Mouse (Mus musculus) small intestine, adult 2 months (tissue): ENCODE data around the gene Ephx1.

ENCODE experiments used
- CTCF ChIP-seq: fragments of 200-500 bp; IDR thresholded peaks from 2 replicates; pipeline ENCODE4 v1.5.1; 2012; ENCODE audit warnings: low read depth, mild to moderate bottlenecking, control low read depth, inconsistent platforms, low read length, moderate library complexity, mixed read lengths; ENCODE audit not compliant: insufficient replicate concordance, insufficient read length; ENCODE audit errors: extremely low read depth
- POLR2A ChIP-seq: fragments of 200-500 bp; IDR thresholded peaks from 2 replicates; pipeline ENCODE4 v1.6.1; 2012; ENCODE audit warnings: low read depth, mild to moderate bottlenecking, control low read depth, inconsistent platforms, low read length, moderate library complexity

DNA sequence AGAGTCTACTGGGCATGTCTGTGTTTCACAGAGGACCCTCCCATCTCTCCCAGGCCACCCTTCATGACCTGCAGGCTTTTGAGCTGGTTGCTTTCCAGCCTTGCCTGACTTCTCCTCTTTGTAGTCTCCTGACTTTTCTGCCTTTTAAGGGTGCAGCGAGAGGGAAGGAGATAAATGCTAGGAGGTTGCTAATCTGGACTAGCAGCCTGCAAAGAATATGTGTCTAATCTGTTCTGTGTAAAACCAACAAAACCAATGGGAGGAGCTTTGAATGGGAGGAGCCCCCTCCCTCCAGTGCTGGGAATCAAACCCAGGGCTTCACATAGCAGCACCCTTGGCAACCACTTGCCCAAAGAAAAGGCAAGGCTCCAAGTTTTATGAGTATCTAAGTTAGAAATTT is 47.6 kb upstream of the Ephx1 start:
- no peak for TF ChIP-seq CTCF
- no peak for TF ChIP-seq POLR2A
